Mouse (Mus musculus): ENCODE results near the gene Zp1.

Zp1 gene

GRCm38 (mm10) chr19:10871328-10871961 is 49.0 kb downstream of the Zp1 start:
- no peak for DNase-seq

- no peak for DNase-seq
These were observed 49.8 kb downstream of the Zp1 start for GRCm38 (mm10) chr19:10870676-10871075.

GRCm38 (mm10) chr19:10869886-10870527 is 50.4 kb downstream of the Zp1 start, which contains the start of gene Tmem132a:
Tmem132a (minus strand) TSS chr19:10869940.
- DNase-seq: peak in 1 of 2 experiments; percentile 40

- DNase-seq: peak; percentile 81 to 85
These were observed 51.1 kb downstream of the Zp1 start for GRCm38 (mm10) chr19:10869241-10869885.

- DNase-seq: no peak
These were observed 51.8 kb downstream of the Zp1 start for GRCm38 (mm10) chr19:10868623-10869141.

GRCm38 (mm10) chr19:10867946-10868622 is 52.3 kb downstream of the Zp1 start:
- no peak for DNase-seq

- no peak for DNase-seq
These were observed 54.1 kb downstream of the Zp1 start for GRCm38 (mm10) chr19:10866351-10866750.

Measured in lung, postnatal 4 days (tissue).